Mouse (Mus musculus) kidney, adult 2 months (tissue): ENCODE results near the gene Prmt1. TPM values are rescaled to one million over a fixed set of nuclear protein-coding genes. Genes with fewer than 3 reads are reported as not detected.
A peak's percentile ranks its signal among the peaks of the same experiment; 100 is the strongest.

ENCODE experiments used
- DNase-seq: peaks from one replicate; pipeline ENCODE4 v3.0.0; 2021
- H3K27ac ChIP-seq: fragments of 200-500 bp; 2 replicates; pipeline ENCODE4 v1.5.1; 2012; ENCODE audit warnings: low read depth, low read length, control low read depth, inconsistent platforms; ENCODE audit not compliant: insufficient read depth
- H3K27me3 ChIP-seq: fragments of 200-500 bp; replicated peaks from 2 replicates; pipeline ENCODE4 v1.6.1; 2012; ENCODE audit warnings: mild to moderate bottlenecking, moderate library complexity, low read length, inconsistent platforms; ENCODE audit not compliant: control insufficient read depth, insufficient read depth
- H3K36me3 ChIP-seq: fragments of 200-500 bp; 2 replicates; pipeline ENCODE4 v1.6.1; 2012; ENCODE audit warnings: mild to moderate bottlenecking, moderate library complexity, low read length, inconsistent platforms; ENCODE audit not compliant: control insufficient read depth, insufficient read depth
- H3K4me1 ChIP-seq: fragments of 200-500 bp; 2 replicates; pipeline ENCODE4 v1.6.1; 2011; ENCODE audit warnings: low read length; ENCODE audit not compliant: control insufficient read depth, insufficient read depth
- H3K4me3 ChIP-seq: fragments of 200-500 bp; 2 replicates; pipeline ENCODE4 v1.5.1; 2011; ENCODE audit warnings: mild to moderate bottlenecking, low read depth, low read length, control low read depth; ENCODE audit not compliant: insufficient read depth
- CTCF ChIP-seq: fragments of 200-500 bp; conservative IDR thresholded peaks from 2 replicates; pipeline ENCODE4 v1.5.1; 2011; ENCODE audit warnings: low read depth, mild to moderate bottlenecking, control low read depth, low read length, moderate library complexity, mixed read lengths; ENCODE audit not compliant: insufficient read depth, insufficient read length
- POLR2A ChIP-seq: fragments of 200-500 bp; IDR thresholded peaks from one replicate; pipeline ENCODE4 v1.6.1; 2011; ENCODE audit warnings: low read depth, low read length, control low read depth
- WGBS: fragments of 180-500 bp; shearing (Covaris S2); methylation state at CpG from one replicate; pipeline ENCODE4 v1.1.7; 2018; 5-methylcytosine and 5-hydroxymethylcytosine counted together
- polyA plus RNA-seq: library from polyadenylated mRNA; depleted of rRNA; stranded (reverse); fragments of >200 nt; gene quantifications from 2 replicates; pipeline ENCODE4 v1.2.3, GENCODE M21; 2012

Prmt1 gene
- polyA plus RNA-seq, 1 experiment = 95.4 TPM

- peaks cover 3% of the 10 kb centered on the region; the same call in 1 of the 2 replicates for H3K4me1 ChIP-seq
- no peaks in the 10 kb centered on the region for H3K27me3 ChIP-seq
- TF ChIP-seq POLR2A = peak; percentile 47
- no peak for TF ChIP-seq CTCF
- no peaks in the 10 kb centered on the region for H3K36me3 ChIP-seq
- peak within 1 kb of the TSS; percentile 96 for H3K27ac ChIP-seq
- H3K4me3 ChIP-seq = peak within 1 kb of the TSS; percentile 51
- peak; percentile 99 for DNase-seq
- WGBS = under 1% methylated on average over 36 of the region's 36 CpGs
These were observed 31.1 kb upstream of the Prmt1 start, which contains the start of gene Rras for GRCm38 (mm10) chr7:45017242-45018061. Gene Rras, plus strand, starts transcription at chr7:45017961.

GRCm38 (mm10) chr7:45016761-45017160 lies 30.4 kb upstream of the Prmt1 start:
- no peak for TF ChIP-seq POLR2A
- no peak for DNase-seq
- WGBS = 1% methylated on average over 4 of the region's 4 CpGs
- Histone ChIP-seq H3K36me3 (no peaks in the 10 kb centered on the region), H3K4me3 (peak overlapping the region; percentile 43), H3K4me1 (peaks cover 3% of the 10 kb centered on the region; the same call in 1 of the 2 replicates), H3K27ac (peak overlapping the region; percentile 96), H3K27me3 (no peaks in the 10 kb centered on the region)

- WGBS = 1% methylated on average over 69 of the region's 69 CpGs
These were observed 29.7 kb upstream of the Prmt1 start, which contains the start of gene Scaf1 for GRCm38 (mm10) chr7:45015957-45016612. Gene Scaf1, minus strand, starts transcription at chr7:45016363.

GRCm38 (mm10) chr7:45015344-45015956 lies 29.1 kb upstream of the Prmt1 start:
- no peak for DNase-seq

More at GRCm38 (mm10) chr7:45015957-45016612, 29.7 kb upstream of the Prmt1 start, which contains the start of gene Scaf1:
- Histone ChIP-seq H3K27ac (peak within 1 kb of the TSS; percentile 96), H3K27me3 (no peaks in the 10 kb centered on the region), H3K36me3 (no peaks in the 10 kb centered on the region), H3K4me1 (peaks cover 3% of the 10 kb centered on the region; the same call in 1 of the 2 replicates), H3K4me3 (peak within 1 kb of the TSS; percentile 90)
- DNase-seq = peak; percentile 100
- TF ChIP-seq POLR2A (no peak), CTCF (no peak)

GRCm38 (mm10) chr7:45014096-45014451 lies 27.7 kb upstream of the Prmt1 start:
- Histone ChIP-seq H3K4me3 (no peak overlapping the region), H3K36me3 (no peaks in the 10 kb centered on the region), H3K27ac (no peak overlapping the region), H3K4me1 (peaks cover 3% of the 10 kb centered on the region; the same call in 1 of the 2 replicates), H3K27me3 (no peaks in the 10 kb centered on the region)
- WGBS = 96% methylated on average over 3 of the region's 3 CpGs
- TF ChIP-seq CTCF (no peak), POLR2A (no peak)
- no peak for DNase-seq

More at GRCm38 (mm10) chr7:45015344-45015956, 29.1 kb upstream of the Prmt1 start:
- Histone ChIP-seq H3K36me3 (no peaks in the 10 kb centered on the region), H3K4me1 (peaks cover 3% of the 10 kb centered on the region; the same call in 1 of the 2 replicates), H3K27me3 (no peaks in the 10 kb centered on the region), H3K4me3 (peak overlapping the region; percentile 90), H3K27ac (peak overlapping the region; percentile 32)
- WGBS = under 1% methylated on average over 20 of the region's 20 CpGs
- TF ChIP-seq POLR2A = no peak
- no peak for TF ChIP-seq CTCF

GRCm38 (mm10) chr7:45013366-45014095 lies 27.2 kb upstream of the Prmt1 start:
- H3K27ac ChIP-seq = no peak overlapping the region
- no peak overlapping the region for H3K4me3 ChIP-seq
- TF ChIP-seq POLR2A (no peak), CTCF (no peak)
- peaks cover 3% of the 10 kb centered on the region; the same call in 1 of the 2 replicates for H3K4me1 ChIP-seq
- H3K27me3 ChIP-seq = no peaks in the 10 kb centered on the region
- 93% methylated on average over 16 of the region's 16 CpGs for WGBS
- DNase-seq = no peak
- no peaks in the 10 kb centered on the region for H3K36me3 ChIP-seq
